Mouse (Mus musculus) layer of hippocampus, adult 2 months (tissue): ENCODE data around the gene Apoa4. TPM values are rescaled to one million over a fixed set of nuclear protein-coding genes. Genes with fewer than 3 reads are reported as not detected.

Experiments used
- DNase-seq, 2 experiments: peaks; one replicate each; pipeline ENCODE4 v3.0.0; 2022; ENCODE audit warnings: low spot score in 2 of 2
- H3K27ac ChIP-seq: fragments of 200-600 bp; 2 replicates; pipeline ENCODE4 v1.8.1; 2022
- H3K4me3 ChIP-seq: fragments of 200-600 bp; 2 replicates; pipeline ENCODE4 v1.8.1; 2022; ENCODE audit warnings: mild to moderate bottlenecking
- CTCF ChIP-seq: fragments of 200-600 bp; conservative IDR thresholded peaks from 2 replicates; pipeline ENCODE4 v1.8.1; 2022; ENCODE audit warnings: antibody characterized with exemption, mild to moderate bottlenecking, moderate library complexity
- long read RNA-seq, 2 experiments: library from polyadenylated mRNA; stranded (forward); transcript quantifications; one replicate each; pipeline ENCODE4 v2.0.0; 2021; ENCODE audit warnings: borderline mapping rate in 2 of 2
- total RNA-seq, 2 experiments: library from RNA; stranded (reverse); gene quantifications; 2 replicates each; pipeline ENCODE4 v1.2.3; 2021

Apoa4 gene
- not detected for total RNA-seq
- long read RNA-seq, experiment 1 = 0 reads
- long read RNA-seq, experiment 2 = 0 reads

DNA sequence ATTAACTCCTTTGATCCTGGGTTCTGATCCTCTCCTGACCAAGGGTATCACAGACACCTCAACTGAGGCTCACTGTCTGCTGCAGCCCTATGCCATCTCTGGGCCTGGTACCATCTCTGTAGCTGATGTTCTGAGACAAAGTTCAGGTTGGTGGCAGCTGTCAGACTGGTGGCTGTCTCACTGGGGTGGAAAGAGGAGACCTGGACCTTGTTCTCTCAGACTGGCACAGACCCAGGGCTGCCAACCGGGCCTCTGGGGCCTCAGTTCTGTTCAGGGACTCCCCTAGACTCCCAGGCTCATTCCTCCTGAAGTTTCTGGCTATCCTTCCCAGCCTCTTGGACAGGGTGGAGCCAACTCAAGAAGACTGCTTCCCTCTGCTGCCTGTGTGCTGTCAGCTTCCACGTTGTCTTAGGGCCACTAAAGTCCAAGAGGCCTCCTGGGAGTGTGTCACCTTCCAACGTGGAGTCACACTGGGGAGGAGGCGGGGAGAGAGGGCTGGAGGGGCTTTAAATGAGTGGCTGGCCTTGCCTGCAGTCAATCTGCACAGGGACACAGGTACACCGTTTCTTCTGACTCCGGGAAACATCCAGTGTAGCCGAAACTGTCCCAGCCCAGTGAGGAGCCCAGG is at the start of gene Apoa4:
Gene Apoa4 (plus strand): TSS at position 171 of the 628 bp plus-strand sequence.
- H3K27ac ChIP-seq = no peak within 1 kb of the TSS
- no peak for DNase-seq
- H3K4me3 ChIP-seq = no peak within 1 kb of the TSS
- TF ChIP-seq CTCF = no peak

GRCm38 (mm10) chr9:46191234-46191633 is 49.3 kb upstream of the Apoa4 start:
- TF ChIP-seq CTCF = no peak
- Histone ChIP-seq H3K4me3 (no peak overlapping the region), H3K27ac (peak overlapping the region; percentile 29; the same call in 1 of the 2 replicates)
- no peak for DNase-seq

- TF ChIP-seq CTCF = peak; percentile 82
- no peak overlapping the region for H3K4me3 ChIP-seq
- peak overlapping the region; percentile 29; the same call in 1 of the 2 replicates for H3K27ac ChIP-seq
- peak; percentile 42 for DNase-seq
Observed at GRCm38 (mm10) chr9:46191644-46192043, 48.9 kb upstream of the Apoa4 start.

- Histone ChIP-seq H3K4me3 (no peak overlapping the region), H3K27ac (no peak overlapping the region)
- TF ChIP-seq CTCF = no peak
- DNase-seq = no peak
Observed at GRCm38 (mm10) chr9:46192642-46193041, 47.9 kb upstream of the Apoa4 start.

GRCm38 (mm10) chr9:46194809-46195208 is 45.7 kb upstream of the Apoa4 start:
- TF ChIP-seq CTCF = no peak
- DNase-seq = no peak
- no peak overlapping the region for H3K27ac ChIP-seq
- no peak overlapping the region for H3K4me3 ChIP-seq

GRCm38 (mm10) chr9:46196699-46197169 is 43.8 kb upstream of the Apoa4 start:
- TF ChIP-seq CTCF = no peak
- Histone ChIP-seq H3K27ac (peak overlapping the region; percentile 20; the same call in 1 of the 2 replicates), H3K4me3 (no peak overlapping the region)
- no peak for DNase-seq

- DNase-seq = peak; percentile 41 to 55
- Histone ChIP-seq H3K4me3 (no peak overlapping the region), H3K27ac (peak overlapping the region; percentile 16)
- TF ChIP-seq CTCF = no peak
Observed at GRCm38 (mm10) chr9:46198461-46198860, 42.0 kb upstream of the Apoa4 start.

DNA sequence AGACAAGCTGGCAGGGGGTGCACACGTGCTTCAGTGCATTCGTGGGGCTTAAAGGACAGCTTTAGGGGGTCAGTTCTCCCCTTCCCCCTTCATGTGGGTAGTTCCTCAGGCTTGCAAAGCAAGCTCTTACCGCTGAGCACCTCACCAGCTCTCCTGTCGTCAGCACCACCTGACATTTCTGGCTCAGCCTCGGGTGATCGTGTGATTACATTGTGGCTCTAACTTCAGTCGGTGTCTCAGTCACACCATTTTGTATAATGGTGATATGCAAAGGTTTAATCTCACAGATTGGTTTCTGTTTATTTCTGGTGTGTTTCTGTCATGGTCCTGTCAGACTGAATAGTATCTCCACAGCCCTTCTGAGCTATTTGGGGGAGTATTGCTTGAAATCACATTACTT is 41.6 kb upstream of the Apoa4 start:
- no peak for DNase-seq
- Histone ChIP-seq H3K27ac (peak overlapping the region; percentile 16; the same call in 1 of the 2 replicates), H3K4me3 (no peak overlapping the region)
- no peak for TF ChIP-seq CTCF

GRCm38 (mm10) chr9:46199609-46200008 is 40.9 kb upstream of the Apoa4 start:
- DNase-seq = no peak
- TF ChIP-seq CTCF = no peak
- Histone ChIP-seq H3K27ac (peak overlapping the region; percentile 16; the same call in 1 of the 2 replicates), H3K4me3 (no peak overlapping the region)

GRCm38 (mm10) chr9:46206834-46207500 is 33.5 kb upstream of the Apoa4 start:
- no peak overlapping the region for H3K27ac ChIP-seq
- TF ChIP-seq CTCF = no peak
- H3K4me3 ChIP-seq = no peak overlapping the region
- no peak for DNase-seq

DNA sequence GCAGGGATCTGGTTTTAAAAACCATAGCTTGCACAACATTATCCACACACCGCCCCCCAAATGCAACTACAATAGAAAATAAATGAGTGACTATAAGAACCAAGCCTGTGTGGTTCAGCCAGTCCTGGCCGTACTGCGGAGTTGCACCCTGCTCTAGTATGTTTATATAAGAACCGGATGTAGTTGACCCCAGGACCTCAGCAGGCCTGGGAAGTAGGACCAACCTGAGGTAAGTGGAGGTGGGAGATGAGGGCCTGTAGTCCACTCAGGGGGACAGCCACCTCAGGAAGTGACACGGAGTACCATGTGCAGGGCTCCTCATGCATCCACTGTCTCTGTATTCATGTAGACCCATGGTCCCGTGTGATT is 33.0 kb upstream of the Apoa4 start:
- no peak for DNase-seq
- TF ChIP-seq CTCF = no peak
- Histone ChIP-seq H3K27ac (no peak overlapping the region), H3K4me3 (no peak overlapping the region)

GRCm38 (mm10) chr9:46208401-46208974 is 32.0 kb upstream of the Apoa4 start:
- DNase-seq = no peak
- no peak overlapping the region for H3K27ac ChIP-seq
- TF ChIP-seq CTCF = no peak
- no peak overlapping the region for H3K4me3 ChIP-seq

- Histone ChIP-seq H3K4me3 (no peak overlapping the region), H3K27ac (no peak overlapping the region)
- DNase-seq = no peak
- TF ChIP-seq CTCF = no peak
Observed at GRCm38 (mm10) chr9:46210473-46210872, 30.0 kb upstream of the Apoa4 start.
